Mouse (Mus musculus): ENCODE results near the gene Fibp.
A peak's percentile ranks its signal among the peaks of the same experiment; 100 is the strongest.

Fibp gene

GRCm38 (mm10) chr19:5463791-5464562 lies 3.6 kb downstream of the Fibp start:
- peak; percentile 94 for DNase-seq (ENCODE audit: low read depth, low spot score)

GRCm38 (mm10) chr19:5465037-5465436 lies 4.6 kb downstream of the Fibp start:
- no peak for DNase-seq (ENCODE audit: low read depth, low spot score)

- DNase-seq (ENCODE audit: low read depth, low spot score) = no peak
Measured at GRCm38 (mm10) chr19:5466916-5467500, 6.6 kb downstream of the Fibp start.

- DNase-seq (ENCODE audit: low read depth, low spot score) = peak; percentile 61
Measured at GRCm38 (mm10) chr19:5468374-5468773, 8.0 kb downstream of the Fibp start, which contains the start of gene Ctsw. TSS of gene Ctsw (minus strand) at chr19:5468507.

GRCm38 (mm10) chr19:5471846-5472245 lies 11.4 kb downstream of the Fibp start:
- no peak for DNase-seq (ENCODE audit: low read depth, low spot score)

- no peak for DNase-seq (ENCODE audit: low read depth, low spot score)
Measured at GRCm38 (mm10) chr19:5472857-5473256, 12.4 kb downstream of the Fibp start.

GRCm38 (mm10) chr19:5473720-5474119 lies 13.3 kb downstream of the Fibp start, which contains the start of gene Efemp2:
TSS of gene Efemp2 (plus strand) at chr19:5473954.
- DNase-seq (ENCODE audit: low read depth, low spot score) = peak; percentile 76

GRCm38 (mm10) chr19:5474281-5475068 lies 14.1 kb downstream of the Fibp start:
- no peak for DNase-seq (ENCODE audit: low read depth, low spot score)

- DNase-seq (ENCODE audit: low read depth, low spot score) = no peak
Measured at GRCm38 (mm10) chr19:5475069-5475714, 14.8 kb downstream of the Fibp start.

- no peak for DNase-seq (ENCODE audit: low read depth, low spot score)
Measured at GRCm38 (mm10) chr19:5477004-5477667, 16.7 kb downstream of the Fibp start.

GRCm38 (mm10) chr19:5477668-5478300 lies 17.4 kb downstream of the Fibp start:
- no peak for DNase-seq (ENCODE audit: low read depth, low spot score)

- DNase-seq (ENCODE audit: low read depth, low spot score) = no peak
Measured at GRCm38 (mm10) chr19:5480016-5480415, 19.6 kb downstream of the Fibp start.

- no peak for DNase-seq (ENCODE audit: low read depth, low spot score)
Measured at GRCm38 (mm10) chr19:5481398-5481797, 21.0 kb downstream of the Fibp start.

- DNase-seq (ENCODE audit: low read depth, low spot score) = no peak
Measured at GRCm38 (mm10) chr19:5483386-5484359, 23.3 kb downstream of the Fibp start.

- DNase-seq (ENCODE audit: low read depth, low spot score) = no peak
Measured at GRCm38 (mm10) chr19:5484496-5484895, 24.1 kb downstream of the Fibp start.

- DNase-seq (ENCODE audit: low read depth, low spot score) = no peak
Measured at GRCm38 (mm10) chr19:5485371-5485770, 25.0 kb downstream of the Fibp start.

- DNase-seq (ENCODE audit: low read depth, low spot score) = no peak
Measured at GRCm38 (mm10) chr19:5485821-5486220, 25.4 kb downstream of the Fibp start.

- no peak for DNase-seq (ENCODE audit: low read depth, low spot score)
Measured at GRCm38 (mm10) chr19:5486286-5486685, 25.9 kb downstream of the Fibp start.

GRCm38 (mm10) chr19:5486771-5487170 lies 26.4 kb downstream of the Fibp start:
- no peak for DNase-seq (ENCODE audit: low read depth, low spot score)

Measured in ES-CJ7 (cell line).